Mouse (Mus musculus): ENCODE results near the gene Rhox3f.
"Not testable (repeated sequence)": the region's sequence is repeated elsewhere in the genome, so short reads cannot be mapped to it uniquely, and the experiment has no call there.

Rhox3f gene

DNA sequence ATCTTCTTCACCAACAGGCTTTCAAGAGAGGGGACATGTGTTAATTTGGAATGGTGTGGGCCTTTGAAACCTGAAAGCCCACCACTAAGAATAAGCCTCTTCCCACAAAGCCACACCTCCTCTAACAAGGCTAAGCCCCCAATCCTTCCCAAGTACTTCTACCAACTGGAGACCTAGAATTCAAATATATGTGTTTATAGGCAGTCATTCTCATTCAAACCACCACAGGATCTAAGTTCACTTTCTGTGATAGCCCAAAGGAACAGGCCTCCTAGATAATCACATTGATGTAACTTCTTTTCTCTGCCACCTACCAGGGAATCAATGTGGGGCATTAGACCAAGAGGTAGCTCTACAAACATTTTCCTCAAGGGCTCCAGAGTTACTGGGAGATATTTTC, at the start of gene Rhox3f:
TSS of gene Rhox3f (plus strand) at position 301 of the 400 bp plus-strand sequence.
- DNase-seq (ENCODE audit: low spot score in 2 of 2): not testable (repeated sequence)

DNA sequence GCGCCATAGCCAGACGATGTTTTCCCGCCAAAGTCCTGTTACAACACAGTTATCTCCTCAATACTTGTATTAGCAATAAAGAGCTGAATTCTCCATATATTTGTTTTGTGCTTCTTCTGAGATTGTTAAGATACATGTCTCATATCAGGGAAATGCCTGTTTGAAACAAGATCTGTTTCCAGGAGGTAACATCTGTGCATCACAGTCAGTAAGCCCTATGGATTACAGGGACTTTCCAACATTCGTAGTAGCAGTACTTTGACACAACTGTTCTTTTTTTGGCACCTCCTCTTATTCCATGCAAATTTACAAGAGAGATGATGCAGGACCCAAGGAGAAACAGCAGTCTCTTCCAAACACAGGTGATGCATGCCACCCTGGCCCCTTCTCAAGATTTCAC, 39.1 kb upstream of the Rhox3f start, which contains the start of gene Rhox3e:
TSS of gene Rhox3e (plus strand) at position 301 of the 400 bp plus-strand sequence.
- not testable (repeated sequence) for DNase-seq (ENCODE audit: low spot score in 2 of 2)

DNA sequence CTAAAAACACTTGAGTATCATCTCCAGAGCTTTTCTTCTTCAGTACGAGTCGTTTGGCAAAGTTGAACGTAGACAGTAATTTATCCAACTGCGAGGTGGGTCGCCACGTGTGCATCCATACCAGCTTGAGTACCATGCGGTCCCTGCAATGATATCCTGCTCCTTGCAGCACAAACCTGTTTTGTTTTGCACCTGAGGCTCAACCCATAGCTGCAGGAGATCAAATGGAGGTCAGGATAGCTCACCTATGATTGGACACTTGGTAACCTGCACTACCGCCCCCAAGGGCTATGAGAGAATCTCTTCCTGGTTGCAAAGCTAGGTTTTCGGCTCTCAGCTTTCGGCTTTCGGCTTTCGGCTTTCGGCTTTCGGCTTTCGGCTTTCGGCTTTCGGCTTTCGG, 23.7 kb upstream of the Rhox3f start, which contains the start of gene Rhox4e:
TSS of gene Rhox4e (plus strand) at position 301 of the 400 bp plus-strand sequence.
- DNase-seq (ENCODE audit: low spot score in 2 of 2): not testable (repeated sequence)

DNA sequence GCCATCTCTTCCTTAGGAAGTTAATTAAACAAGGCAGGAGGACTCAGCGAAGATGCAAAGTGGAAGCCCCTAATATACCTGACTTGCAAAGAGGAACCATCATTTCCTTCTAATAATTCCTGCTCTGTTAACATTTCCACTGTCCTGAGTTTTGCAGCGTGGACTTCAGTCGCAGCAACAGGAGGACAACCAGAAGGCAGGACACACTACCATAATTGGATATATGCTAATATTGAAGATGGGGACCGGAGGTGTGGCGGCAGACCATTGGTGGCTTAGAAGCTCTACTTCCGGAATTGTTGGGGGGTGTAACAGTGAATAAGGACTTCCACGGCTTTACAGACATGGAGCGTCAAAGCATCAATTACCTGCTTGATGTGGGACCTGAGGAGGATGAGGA, 9.7 kb upstream of the Rhox3f start, which contains the start of gene Rhox2f:
TSS of gene Rhox2f (plus strand) at position 301 of the 400 bp plus-strand sequence.
- DNase-seq (ENCODE audit: low spot score in 2 of 2): not testable (repeated sequence)

DNA sequence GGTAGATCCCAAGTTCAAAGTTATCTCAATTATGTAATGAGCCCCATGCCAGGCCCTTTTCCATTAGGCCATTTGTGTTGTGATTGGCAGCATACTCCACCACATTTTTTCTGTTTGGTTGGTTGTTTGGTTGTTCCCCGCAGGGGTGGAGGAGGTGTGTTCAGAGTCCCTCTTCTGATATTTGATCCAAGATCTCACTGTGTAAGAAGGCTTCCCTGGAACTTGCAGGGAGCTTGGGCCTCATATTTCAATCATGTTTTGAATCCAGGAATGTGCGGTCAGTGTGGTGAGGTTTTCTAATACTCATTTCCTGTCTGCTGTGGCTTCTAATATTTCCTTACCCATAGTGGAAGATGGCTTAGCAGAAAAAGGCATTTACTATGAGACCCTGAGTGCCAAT, 8.2 kb upstream of the Rhox3f start:
- not testable (repeated sequence) for DNase-seq (ENCODE audit: low spot score in 2 of 2)

DNA sequence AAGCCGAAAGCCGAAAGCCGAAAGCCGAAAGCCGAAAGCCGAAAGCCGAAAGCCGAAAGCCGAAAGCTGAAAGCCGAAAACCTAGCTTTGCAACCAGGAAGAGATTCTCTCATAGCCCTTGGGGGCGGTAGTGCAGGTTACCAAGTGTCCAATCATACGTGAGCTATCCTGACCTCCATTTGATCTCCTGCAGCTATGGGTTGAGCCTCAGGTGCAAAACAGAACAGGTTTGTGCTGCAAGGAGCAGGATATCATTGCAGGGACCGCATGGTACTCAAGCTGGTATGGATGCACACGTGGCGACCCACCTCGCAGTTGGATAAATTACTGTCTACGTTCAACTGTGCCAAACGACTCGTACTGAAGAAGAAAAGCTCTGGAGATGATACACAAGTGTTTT, 26.8 kb downstream of the Rhox3f start, which contains the start of gene Rhox4f:
TSS of gene Rhox4f (minus strand) at position 101 of the 400 bp plus-strand sequence.
- DNase-seq (ENCODE audit: low spot score in 2 of 2): not testable (repeated sequence)

DNA sequence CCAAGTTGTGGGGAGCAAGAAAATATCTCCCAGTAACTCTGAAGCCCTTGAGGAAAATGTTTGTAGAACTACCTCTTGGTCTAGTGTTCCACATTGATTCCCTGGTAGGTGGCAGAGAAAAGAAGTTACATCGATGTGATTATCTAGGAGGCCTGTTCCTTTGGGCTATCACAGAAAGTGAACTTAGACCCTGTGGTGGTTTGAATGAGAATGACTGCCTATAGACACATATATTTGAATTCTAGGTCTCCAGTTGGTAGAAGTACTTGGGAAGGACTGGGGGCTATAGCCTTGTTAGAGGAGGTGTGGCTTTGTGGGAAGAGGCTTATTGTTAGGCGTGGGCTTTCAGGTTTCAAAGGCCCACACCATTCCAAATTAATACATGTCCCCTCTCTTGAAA, 47.7 kb downstream of the Rhox3f start, which contains the start of gene Rhox3g:
TSS of gene Rhox3g (minus strand) at position 101 of the 400 bp plus-strand sequence.
- not testable (repeated sequence) for DNase-seq (ENCODE audit: low spot score in 2 of 2)

Data from urinary bladder, postnatal 36 days (tissue).